Mouse (Mus musculus) central nervous system, embryonic 18 days (tissue): ENCODE results near the gene Fam53b. TPM values are rescaled to one million over a fixed set of nuclear protein-coding genes. Genes with fewer than 3 reads are reported as not detected.

Experiments used
- polyA plus RNA-seq: library from polyadenylated mRNA; depleted of rRNA; stranded (reverse); fragments of >200 nt; gene quantifications from 2 replicates; pipeline ENCODE4 v1.2.3, GENCODE M21; 2012; rRNA removed

The Fam53b gene
- 6.9 and 7.3 TPM in 2 replicates for polyA plus RNA-seq

GRCm38 (mm10) chr7:132813416-132814088 is at the start of gene Fam53b:
Fam53b (minus strand) TSS chr7:132813886.

GRCm38 (mm10) chr7:132859042-132859958 is 45.6 kb upstream of the Fam53b start, which contains the start of gene Abraxas2:
Abraxas2 (plus strand) TSS chr7:132859225.

GRCm38 (mm10) chr7:132852173-132852844 is 38.6 kb upstream of the Fam53b start, which contains the start of gene Eef1akmt2:
Eef1akmt2 (minus strand) TSS chr7:132852673.

Other genes with a start within 250 kb of the Fam53b start
- gene Oat, start 237.5 kb downstream of the Fam53b start, polyA plus RNA-seq, result 74.7 and 85.4 TPM in 2 replicates
- 0.17 and 0.19 TPM in 2 replicates for gene Nkx1-2, start 214.2 kb downstream of the Fam53b start, polyA plus RNA-seq
- gene Lhpp, start 203.2 kb downstream of the Fam53b start, polyA plus RNA-seq, result 50.8 and 53.3 TPM in 2 replicates
- gene Eef1akmt2, start 38.8 kb upstream of the Fam53b start, polyA plus RNA-seq, result 65.3 and 78.4 TPM in 2 replicates
- gene Abraxas2, start 45.3 kb upstream of the Fam53b start, polyA plus RNA-seq, result 26.2 and 26.8 TPM in 2 replicates
- 32.6 and 34.6 TPM in 2 replicates for gene Zranb1, start 117.3 kb upstream of the Fam53b start, polyA plus RNA-seq